Mouse (Mus musculus): ENCODE data around the gene Rbm5. TPM values are rescaled to one million over a fixed set of nuclear protein-coding genes. Genes with fewer than 3 reads are reported as not detected.

The Rbm5 gene
- polyA plus RNA-seq, 1 experiment = 138 TPM

GRCm38 (mm10) chr9:107718781-107719540 lies 51.8 kb downstream of the Rbm5 start:
- TF ChIP-seq POLR2A (IDR thresholded peaks at IDR 0.05; ENCODE audit: extremely low read depth, insufficient read depth, low read length) (no peak), CTCF (IDR thresholded peaks at IDR 0.05; ENCODE audit: extremely low read depth, insufficient read depth, low read length) (no peak)
- H3K27ac ChIP-seq (ENCODE audit: insufficient read depth, low read length) = no peak overlapping the region
- no peaks in the 10 kb centered on the region for H3K4me1 ChIP-seq (ENCODE audit: control insufficient read depth, insufficient read depth, low read length)
- no peak overlapping the region for H3K4me3 ChIP-seq (ENCODE audit: insufficient read depth, low read length)

GRCm38 (mm10) chr9:107716951-107717350 lies 53.8 kb downstream of the Rbm5 start:
- Histone ChIP-seq H3K27ac (ENCODE audit: insufficient read depth, low read length) (no peak overlapping the region), H3K4me3 (ENCODE audit: insufficient read depth, low read length) (no peak overlapping the region), H3K4me1 (ENCODE audit: control insufficient read depth, insufficient read depth, low read length) (no peaks in the 10 kb centered on the region)
- TF ChIP-seq POLR2A (IDR thresholded peaks at IDR 0.05; ENCODE audit: extremely low read depth, insufficient read depth, low read length) (no peak), CTCF (IDR thresholded peaks at IDR 0.05; ENCODE audit: extremely low read depth, insufficient read depth, low read length) (no peak)

GRCm38 (mm10) chr9:107715632-107716031 lies 55.2 kb downstream of the Rbm5 start:
- no peaks in the 10 kb centered on the region for H3K4me1 ChIP-seq (ENCODE audit: control insufficient read depth, insufficient read depth, low read length)
- H3K4me3 ChIP-seq (ENCODE audit: insufficient read depth, low read length) = no peak overlapping the region
- H3K27ac ChIP-seq (ENCODE audit: insufficient read depth, low read length) = no peak overlapping the region
- TF ChIP-seq CTCF (IDR thresholded peaks at IDR 0.05; ENCODE audit: extremely low read depth, insufficient read depth, low read length) = no peak
- TF ChIP-seq POLR2A (IDR thresholded peaks at IDR 0.05; ENCODE audit: extremely low read depth, insufficient read depth, low read length) = no peak

- H3K27ac ChIP-seq (ENCODE audit: insufficient read depth, low read length) = no peak overlapping the region
- H3K4me3 ChIP-seq (ENCODE audit: insufficient read depth, low read length) = no peak overlapping the region
- TF ChIP-seq POLR2A (IDR thresholded peaks at IDR 0.05; ENCODE audit: extremely low read depth, insufficient read depth, low read length) (no peak), CTCF (IDR thresholded peaks at IDR 0.05; ENCODE audit: extremely low read depth, insufficient read depth, low read length) (no peak)
- no peaks in the 10 kb centered on the region for H3K4me1 ChIP-seq (ENCODE audit: control insufficient read depth, insufficient read depth, low read length)
These were observed 56.4 kb downstream of the Rbm5 start for GRCm38 (mm10) chr9:107714221-107714952.

- TF ChIP-seq POLR2A (IDR thresholded peaks at IDR 0.05; ENCODE audit: extremely low read depth, insufficient read depth, low read length) = peak; percentile 35; the same call in 1 of the 2 replicates
- 0 out of 2 replicates have a peak, but pooled peaks have one; percentile 9 for TF ChIP-seq CTCF (IDR thresholded peaks at IDR 0.05; ENCODE audit: extremely low read depth, insufficient read depth, low read length)
- Histone ChIP-seq H3K4me3 (ENCODE audit: insufficient read depth, low read length) (peak within 1 kb of the TSS; percentile 48), H3K27ac (ENCODE audit: insufficient read depth, low read length) (no peak within 1 kb of the TSS), H3K4me1 (ENCODE audit: control insufficient read depth, insufficient read depth, low read length) (no peaks in the 10 kb centered on the region)
These were observed 60.9 kb downstream of the Rbm5 start, which contains the start of gene Sema3f for GRCm38 (mm10) chr9:107709697-107710483. Sema3f (minus strand) TSS chr9:107710475.

- TF ChIP-seq POLR2A (IDR thresholded peaks at IDR 0.05; ENCODE audit: extremely low read depth, insufficient read depth, low read length) (no peak), CTCF (IDR thresholded peaks at IDR 0.05; ENCODE audit: extremely low read depth, insufficient read depth, low read length) (no peak)
- Histone ChIP-seq H3K4me1 (ENCODE audit: control insufficient read depth, insufficient read depth, low read length) (no peaks in the 10 kb centered on the region), H3K4me3 (ENCODE audit: insufficient read depth, low read length) (peak overlapping the region; percentile 48), H3K27ac (ENCODE audit: insufficient read depth, low read length) (no peak overlapping the region)
These were observed 61.6 kb downstream of the Rbm5 start for GRCm38 (mm10) chr9:107709096-107709696.

GRCm38 (mm10) chr9:107708439-107709095 lies 62.2 kb downstream of the Rbm5 start:
- H3K4me3 ChIP-seq (ENCODE audit: insufficient read depth, low read length) = peak overlapping the region; percentile 48
- no peaks in the 10 kb centered on the region for H3K4me1 ChIP-seq (ENCODE audit: control insufficient read depth, insufficient read depth, low read length)
- no peak overlapping the region for H3K27ac ChIP-seq (ENCODE audit: insufficient read depth, low read length)
- TF ChIP-seq CTCF (IDR thresholded peaks at IDR 0.05; ENCODE audit: extremely low read depth, insufficient read depth, low read length) (no peak), POLR2A (IDR thresholded peaks at IDR 0.05; ENCODE audit: extremely low read depth, insufficient read depth, low read length) (no peak)

GRCm38 (mm10) chr9:107707701-107708438 lies 62.9 kb downstream of the Rbm5 start:
- Histone ChIP-seq H3K4me3 (ENCODE audit: insufficient read depth, low read length) (peak overlapping the region; percentile 48), H3K27ac (ENCODE audit: insufficient read depth, low read length) (no peak overlapping the region), H3K4me1 (ENCODE audit: control insufficient read depth, insufficient read depth, low read length) (no peaks in the 10 kb centered on the region)

More at GRCm38 (mm10) chr9:107707701-107708438, 62.9 kb downstream of the Rbm5 start:
- TF ChIP-seq POLR2A (IDR thresholded peaks at IDR 0.05; ENCODE audit: extremely low read depth, insufficient read depth, low read length) (no peak), CTCF (IDR thresholded peaks at IDR 0.05; ENCODE audit: extremely low read depth, insufficient read depth, low read length) (no peak)

Measured in cortical plate, adult 2 months (tissue).